Mouse (Mus musculus): ENCODE measurements around the gene Rnf5.

- TF ChIP-seq ZNF384 (IDR thresholded peaks at IDR 0.05; ENCODE audit: low read depth, low read length) (no peak), MAFK (IDR thresholded peaks at IDR 0.05; ENCODE audit: insufficient read depth, low read depth, low read length) (no peak), CHD2 (IDR thresholded peaks at IDR 0.05; ENCODE audit: low read depth, low read length) (no peak)
Observed at GRCm38 (mm10) chr17:34559895-34560294, 43.6 kb downstream of the Rnf5 start.

All from ES-E14 (cell line).